Mouse (Mus musculus) forelimb bud, embryonic 11.5 days (tissue): ENCODE results near the gene Ugt2b35.
"Not testable (repeated sequence)": the region's sequence is repeated elsewhere in the genome, so short reads cannot be mapped to it uniquely, and the experiment has no call there.

ENCODE experiments used
- DNase-seq: peaks from one replicate; pipeline ENCODE4 v3.0.0-alpha.2; 2012; ENCODE audit warnings: low read depth, low spot score

Ugt2b35 gene

GRCm38 (mm10) chr5:87000395-87001073 is at the start of gene Ugt2b35:
TSS of gene Ugt2b35 (plus strand) at chr5:87000860.
- no peak for DNase-seq

- DNase-seq: no peak
These were observed 40.2 kb upstream of the Ugt2b35 start for GRCm38 (mm10) chr5:86960504-86960903.

- no peak for DNase-seq
These were observed 38.9 kb upstream of the Ugt2b35 start for GRCm38 (mm10) chr5:86961587-86962358.

- DNase-seq: not testable (repeated sequence)
These were observed 37.8 kb upstream of the Ugt2b35 start for GRCm38 (mm10) chr5:86962849-86963248.

- DNase-seq: not testable (repeated sequence)
These were observed 33.4 kb upstream of the Ugt2b35 start for GRCm38 (mm10) chr5:86967271-86967670.

- DNase-seq: no peak
These were observed 4.1 kb downstream of the Ugt2b35 start for GRCm38 (mm10) chr5:87004735-87005134.

- no peak for DNase-seq
These were observed 14.8 kb downstream of the Ugt2b35 start for GRCm38 (mm10) chr5:87015477-87015876.

- DNase-seq: no peak
These were observed 26.7 kb downstream of the Ugt2b35 start for GRCm38 (mm10) chr5:87027359-87027758.

GRCm38 (mm10) chr5:87030624-87031023 is 30.0 kb downstream of the Ugt2b35 start:
- DNase-seq: no peak
